Mouse (Mus musculus) megakaryocyte, adult 5-6 weeks (primary cell): ENCODE data around the gene Tmprss11c. TPM values are rescaled to one million over a fixed set of nuclear protein-coding genes. Genes with fewer than 3 reads are reported as not detected.
"Not testable (repeated sequence)": the region's sequence is repeated elsewhere in the genome, so short reads cannot be mapped to it uniquely, and the experiment has no call there.

Source experiments
- ATAC-seq: 2 replicates; pipeline ENCODE4 v1.8.0; 2016; ENCODE audit warnings: mild to moderate bottlenecking, inconsistent platforms; ENCODE audit not compliant: poor library complexity, severe bottlenecking
- total RNA-seq, 2 experiments: library from RNA; stranded (forward) in 1 of 2; stranded (reverse) in 1 of 2; fragments of 153-499, 151-499 nt in 1 of 2; fragments of 221-1000, 200-1000 nt in 1 of 2; gene quantifications; 2 replicates each; pipeline versions ENCODE4 v1.2.3 to v1.2.4; 2015 to 2017

The Tmprss11c gene
- not detected in 2 replicates for total RNA-seq (2015)
- not detected in 2 replicates for total RNA-seq (2017)

- no peak for ATAC-seq
Measured at GRCm38 (mm10) chr5:86289208-86289607, at the start of gene Tmprss11c. TSS of gene Tmprss11c (minus strand) at chr5:86289308.

DNA sequence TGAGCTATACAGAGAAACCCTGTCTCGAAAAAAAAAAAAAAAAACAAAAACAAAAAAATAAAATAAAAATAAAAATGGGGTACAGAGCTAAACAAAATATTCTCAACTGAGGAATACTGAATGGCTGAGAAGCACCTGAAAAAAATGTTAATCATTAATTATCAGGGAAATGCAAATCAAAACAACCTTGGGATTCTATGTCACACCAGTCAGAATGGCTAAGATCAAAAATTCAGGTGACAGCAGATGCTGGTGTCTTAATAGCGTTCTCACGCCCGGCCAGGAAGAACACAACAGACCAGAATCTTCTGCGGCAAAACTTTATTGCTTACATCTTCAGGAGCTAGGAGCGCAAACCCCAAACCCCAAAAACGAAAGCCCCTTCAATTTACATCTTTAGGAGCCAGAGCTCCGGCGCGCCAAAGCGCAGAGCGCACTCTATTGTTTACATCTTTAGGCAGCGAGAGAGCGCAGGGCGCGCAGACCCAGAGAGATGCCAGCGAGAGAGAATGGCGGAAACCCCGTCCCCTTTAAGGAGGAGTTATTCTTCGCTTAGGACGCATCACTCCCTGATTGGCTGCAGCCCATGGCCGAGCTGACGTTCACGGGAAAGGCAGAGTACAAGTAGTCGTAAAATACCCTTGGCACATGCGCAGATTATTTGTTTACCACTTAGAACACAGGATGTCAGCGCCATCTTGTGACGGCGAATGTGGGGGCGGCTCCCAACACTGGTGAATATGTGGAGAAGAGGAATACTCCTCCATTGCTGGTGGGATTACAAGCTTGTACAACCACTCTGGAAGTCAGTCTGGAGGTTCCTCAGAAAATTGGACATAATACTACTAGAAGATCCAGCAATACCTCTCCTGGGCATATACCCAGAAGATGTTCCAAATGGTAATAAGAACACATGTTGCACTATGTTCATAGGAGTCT is 29.2 kb upstream of the Tmprss11c start:
- ATAC-seq = not testable (repeated sequence)

- no peak for ATAC-seq
Measured at GRCm38 (mm10) chr5:86306116-86306515, 17.0 kb upstream of the Tmprss11c start.

DNA sequence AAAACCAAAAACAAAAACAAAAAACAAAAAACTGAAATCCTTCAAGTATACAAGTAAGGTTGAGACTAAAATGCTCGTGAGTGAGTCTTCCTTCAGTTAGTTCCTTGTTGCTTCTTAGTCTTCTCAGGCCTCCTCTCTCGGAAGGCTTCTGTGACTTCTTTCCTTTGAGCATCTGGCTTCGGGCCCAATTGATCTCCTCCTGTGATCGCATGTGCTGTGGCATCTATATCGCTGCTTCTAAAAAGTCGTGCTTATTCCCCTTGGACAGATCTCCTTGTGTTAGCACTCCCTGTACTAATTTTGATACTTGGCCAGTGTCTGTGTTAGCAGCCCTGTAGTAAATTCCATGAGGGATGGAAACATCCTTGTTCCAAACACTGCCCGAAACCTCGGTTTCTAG is 14.8 kb upstream of the Tmprss11c start:
- no peak for ATAC-seq

GRCm38 (mm10) chr5:86246559-86246958 is 42.5 kb downstream of the Tmprss11c start:
- ATAC-seq = no peak

DNA sequence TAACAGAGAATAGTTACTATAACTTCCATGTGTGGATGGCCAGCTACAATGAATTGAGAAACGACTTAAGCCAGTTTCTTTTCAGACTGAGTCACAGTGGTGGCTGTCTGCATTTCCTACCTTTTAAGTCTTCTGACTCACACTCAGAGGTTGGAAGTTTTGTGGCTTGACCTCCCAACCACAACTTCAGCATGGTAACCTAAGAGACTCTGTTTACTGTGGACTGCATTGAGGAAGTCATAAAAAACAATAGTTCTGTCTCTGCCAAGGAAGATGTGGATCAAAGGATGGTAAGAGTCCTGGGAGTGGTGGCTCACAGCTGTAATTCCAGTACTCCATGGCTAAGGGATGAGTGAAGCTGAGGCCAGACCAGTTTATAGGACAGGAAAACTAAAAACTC is 44.2 kb downstream of the Tmprss11c start:
- no peak for ATAC-seq

DNA sequence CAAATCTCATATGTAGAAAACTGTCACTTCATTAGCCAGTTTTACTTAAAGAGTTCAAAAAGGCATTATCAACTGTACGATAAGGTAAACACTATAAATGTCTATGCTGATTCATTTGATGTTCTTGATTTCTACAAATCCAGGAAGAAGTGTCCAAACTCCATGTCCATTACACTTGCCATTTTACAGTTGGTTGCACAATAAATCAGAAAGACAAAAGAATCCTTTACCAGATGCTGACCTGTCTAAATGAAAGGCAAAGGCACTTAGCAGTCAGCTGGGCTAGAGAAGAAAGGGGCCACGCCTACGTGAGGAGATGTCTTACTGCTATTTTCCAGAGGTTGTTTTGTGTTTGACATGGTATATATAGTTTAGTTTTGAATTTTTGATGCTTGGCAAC is 44.8 kb downstream of the Tmprss11c start:
- no peak for ATAC-seq

- ATAC-seq = no peak
Measured at GRCm38 (mm10) chr5:86227156-86227853, 61.8 kb downstream of the Tmprss11c start.

DNA sequence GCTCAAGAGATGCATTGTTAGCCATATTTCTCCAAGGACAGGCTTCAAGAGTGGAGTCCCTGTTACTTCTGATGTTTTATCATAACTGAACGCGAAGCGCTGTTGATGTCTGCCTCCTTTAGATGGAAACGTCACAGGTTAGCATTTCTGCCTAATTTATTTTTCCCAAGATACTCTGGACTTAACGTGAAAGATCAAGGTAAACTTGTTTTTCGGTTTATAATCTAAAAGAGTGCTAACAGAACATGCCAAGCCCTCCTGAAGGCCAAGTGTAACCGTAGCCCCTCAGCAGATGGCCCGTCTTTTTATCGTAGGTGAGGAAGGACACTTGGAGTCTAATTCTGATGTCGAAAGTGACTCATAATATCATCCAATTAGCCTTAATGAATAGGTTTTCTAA is 91.3 kb downstream of the Tmprss11c start, which contains the start of gene Gnrhr:
Gene Gnrhr, minus strand, starts transcription at position 101 of the 400 bp plus-strand sequence.
- no peak for ATAC-seq

DNA sequence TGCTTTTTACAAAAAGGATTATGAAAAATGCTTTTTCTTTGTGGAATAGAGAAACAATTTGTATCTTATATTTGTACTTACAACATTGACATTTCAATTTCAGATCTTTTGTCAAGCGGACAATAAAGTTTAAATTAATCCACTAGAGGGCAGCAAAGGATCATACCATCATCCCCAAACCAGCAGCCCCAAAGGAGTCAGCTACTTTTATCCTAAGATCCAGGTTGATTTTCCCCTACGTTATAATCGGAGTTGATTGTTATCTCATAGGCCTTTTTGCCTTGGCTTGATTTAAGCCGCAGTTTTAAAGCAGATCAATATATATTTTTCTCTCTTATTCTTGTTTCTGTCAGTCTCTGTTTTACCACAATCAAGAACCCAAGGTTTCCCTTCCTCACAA is 97.8 kb downstream of the Tmprss11c start:
- peak; percentile 64 for ATAC-seq

DNA sequence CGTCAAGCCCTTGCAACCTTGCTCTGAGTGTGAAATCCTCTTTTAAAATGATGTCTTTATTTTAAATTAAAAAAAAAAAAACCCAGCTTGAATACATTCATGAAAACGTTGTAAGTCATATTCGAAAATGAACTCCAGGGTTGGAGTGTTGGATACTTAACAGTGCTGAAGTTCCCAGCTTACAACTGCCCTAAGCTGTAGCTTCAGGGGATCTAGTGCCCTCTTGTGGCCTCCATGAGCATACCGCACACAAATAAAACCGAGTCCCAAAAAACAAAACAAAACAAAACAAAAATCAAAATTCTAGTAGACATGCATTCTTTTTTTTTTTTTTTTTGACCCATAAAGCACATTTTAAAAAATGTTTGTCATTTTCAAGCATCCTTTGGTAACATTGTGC is 98.3 kb downstream of the Tmprss11c start:
- peak; percentile 82 for ATAC-seq

- ATAC-seq = peak; percentile 80
Measured at GRCm38 (mm10) chr5:86190290-86190689, 98.8 kb downstream of the Tmprss11c start.

DNA sequence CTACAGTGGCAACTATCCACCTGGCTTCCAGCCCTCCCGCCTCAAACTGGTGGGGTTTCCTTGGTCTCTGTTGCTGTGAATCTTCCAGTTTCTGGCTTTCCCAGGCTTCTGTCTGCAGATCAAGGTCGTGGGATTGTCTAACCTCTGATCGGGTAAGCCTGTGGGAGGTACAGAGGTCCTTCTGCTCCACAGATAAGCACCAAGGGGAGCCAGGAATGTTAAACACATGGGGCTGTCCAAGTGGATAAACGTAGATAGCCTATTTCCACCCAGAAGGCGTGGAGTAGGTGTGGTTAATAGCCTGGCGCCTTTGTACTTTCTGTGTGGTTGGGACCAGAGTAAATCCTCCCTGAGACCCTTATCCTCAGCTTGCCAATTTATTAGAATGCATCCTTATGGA is 101.7 kb downstream of the Tmprss11c start:
- ATAC-seq = no peak

Other genes starting within 250 kb of the Tmprss11c start
- 38.7 and 43.2 TPM in 2 replicates for gene Cenpc1, start 223.7 kb downstream of the Tmprss11c start, total RNA-seq (2015)
- 40.5 and 44.6 TPM in 2 replicates for gene Cenpc1, start 223.7 kb downstream of the Tmprss11c start, total RNA-seq (2017)
- 44.8 and 57.3 TPM in 2 replicates for gene Stap1, start 217.6 kb downstream of the Tmprss11c start, total RNA-seq (2015)
- gene Stap1, start 217.6 kb downstream of the Tmprss11c start, total RNA-seq (2017) = 36.6 and 38.5 TPM in 2 replicates
- gene Uba6, start 116.5 kb downstream of the Tmprss11c start, total RNA-seq (2015) = 20.3 and 21.6 TPM in 2 replicates
- gene Uba6, start 116.5 kb downstream of the Tmprss11c start, total RNA-seq (2017) = 18.6 and 21.9 TPM in 2 replicates
- not detected in 2 replicates for gene Gnrhr, start 91.4 kb downstream of the Tmprss11c start, total RNA-seq (2015)
- not detected in 2 replicates for gene Gnrhr, start 91.4 kb downstream of the Tmprss11c start, total RNA-seq (2017)
- gene Tmprss11d, start 84.1 kb upstream of the Tmprss11c start, total RNA-seq (2015) = not detected in 2 replicates
- gene Tmprss11d, start 84.1 kb upstream of the Tmprss11c start, total RNA-seq (2017) = not detected in 2 replicates
- gene Tmprss11a, start 179.7 kb upstream of the Tmprss11c start, total RNA-seq (2015) = not detected in 2 replicates
- gene Tmprss11a, start 179.7 kb upstream of the Tmprss11c start, total RNA-seq (2017) = not detected in 2 replicates
- not detected in 2 replicates for gene Tmprss11g, start 229.3 kb upstream of the Tmprss11c start, total RNA-seq (2015)
- gene Tmprss11g, start 229.3 kb upstream of the Tmprss11c start, total RNA-seq (2017) = not detected in 2 replicates